Mouse (Mus musculus): ENCODE measurements around the gene Pkmyt1. TPM values are rescaled to one million over a fixed set of nuclear protein-coding genes. Genes with fewer than 3 reads are reported as not detected.
A peak's percentile ranks its signal among the peaks of the same experiment; 100 is the strongest.

The Pkmyt1 gene
- total RNA-seq, 2 experiments from 2014 or later: 3.4 to 3.5 TPM

GRCm38 (mm10) chr17:23734341-23734740, 8.2 kb downstream of the Pkmyt1 start:
- no peak for DNase-seq (ENCODE audit: low spot score in 2 of 2)
- no peak overlapping the region for H3K27ac ChIP-seq
- no peak overlapping the region for H3K4me3 ChIP-seq
- no peak for TF ChIP-seq CTCF (conservative IDR thresholded peaks at IDR 0.05)

- H3K4me3 ChIP-seq: peak overlapping the region; percentile 1; the same call in 1 of the 2 replicates
- peak; percentile 62 for TF ChIP-seq CTCF (conservative IDR thresholded peaks at IDR 0.05)
- no peak for DNase-seq (ENCODE audit: low spot score in 2 of 2)
- 0 out of 2 replicates have a peak overlapping the region, but pooled peaks have one; percentile 97 for H3K27ac ChIP-seq
Measured at GRCm38 (mm10) chr17:23737493-23738445, 11.6 kb downstream of the Pkmyt1 start.

GRCm38 (mm10) chr17:23738836-23739201, 12.7 kb downstream of the Pkmyt1 start:
- H3K27ac ChIP-seq: peak overlapping the region; percentile 97
- TF ChIP-seq CTCF (conservative IDR thresholded peaks at IDR 0.05): no peak
- DNase-seq (ENCODE audit: low spot score in 2 of 2): no peak
- H3K4me3 ChIP-seq: peak overlapping the region; percentile 81

GRCm38 (mm10) chr17:23739202-23740135, 13.3 kb downstream of the Pkmyt1 start:
- peak in 1 of 2 experiments; percentile 37 for DNase-seq (ENCODE audit: low spot score in 2 of 2)
- H3K27ac ChIP-seq: peak overlapping the region; percentile 97
- TF ChIP-seq CTCF (conservative IDR thresholded peaks at IDR 0.05): no peak
- H3K4me3 ChIP-seq: peak overlapping the region; percentile 81

GRCm38 (mm10) chr17:23740136-23740584, 14.0 kb downstream of the Pkmyt1 start:
- H3K4me3 ChIP-seq: peak overlapping the region; percentile 81
- no peak for TF ChIP-seq CTCF (conservative IDR thresholded peaks at IDR 0.05)
- H3K27ac ChIP-seq: peak overlapping the region; percentile 97
- peak; percentile 91 to 94 for DNase-seq (ENCODE audit: low spot score in 2 of 2)

- Histone ChIP-seq H3K4me3 (peak within 1 kb of the TSS; percentile 81), H3K27ac (peak within 1 kb of the TSS; percentile 97)
- no peak for TF ChIP-seq CTCF (conservative IDR thresholded peaks at IDR 0.05)
- no peak for DNase-seq (ENCODE audit: low spot score in 2 of 2)
Measured at GRCm38 (mm10) chr17:23740598-23741021, 14.5 kb downstream of the Pkmyt1 start, which contains the start of gene Paqr4. Gene Paqr4, minus strand, starts transcription at chr17:23740867.

GRCm38 (mm10) chr17:23741359-23742209, 15.4 kb downstream of the Pkmyt1 start:
- no peak overlapping the region for H3K27ac ChIP-seq
- DNase-seq (ENCODE audit: low spot score in 2 of 2): no peak
- H3K4me3 ChIP-seq: no peak overlapping the region; the same call in 1 of the 2 replicates
- TF ChIP-seq CTCF (conservative IDR thresholded peaks at IDR 0.05): no peak

- no peak overlapping the region for H3K27ac ChIP-seq
- no peak for DNase-seq (ENCODE audit: low spot score in 2 of 2)
- TF ChIP-seq CTCF (conservative IDR thresholded peaks at IDR 0.05): no peak
- peak overlapping the region; percentile 27; the same call in 1 of the 2 replicates for H3K4me3 ChIP-seq
Measured at GRCm38 (mm10) chr17:23742210-23742793, 16.2 kb downstream of the Pkmyt1 start.

- TF ChIP-seq CTCF (conservative IDR thresholded peaks at IDR 0.05): no peak
- H3K4me3 ChIP-seq: no peak overlapping the region
- DNase-seq (ENCODE audit: low spot score in 2 of 2): no peak
- H3K27ac ChIP-seq: no peak overlapping the region
Measured at GRCm38 (mm10) chr17:23742941-23743340, 16.8 kb downstream of the Pkmyt1 start.

GRCm38 (mm10) chr17:23744076-23744475, 17.9 kb downstream of the Pkmyt1 start:
- Histone ChIP-seq H3K4me3 (no peak overlapping the region), H3K27ac (no peak overlapping the region)
- TF ChIP-seq CTCF (conservative IDR thresholded peaks at IDR 0.05): no peak
- no peak for DNase-seq (ENCODE audit: low spot score in 2 of 2)

GRCm38 (mm10) chr17:23744651-23745050, 18.5 kb downstream of the Pkmyt1 start:
- DNase-seq (ENCODE audit: low spot score in 2 of 2): no peak
- TF ChIP-seq CTCF (conservative IDR thresholded peaks at IDR 0.05): no peak
- Histone ChIP-seq H3K27ac (no peak overlapping the region), H3K4me3 (no peak overlapping the region)

All from layer of hippocampus, adult 2 months (tissue).